Mouse (Mus musculus): ENCODE data around the gene Defb41. TPM values are rescaled to one million over a fixed set of nuclear protein-coding genes. Genes with fewer than 3 reads are reported as not detected.
"Not testable (repeated sequence)": the region's sequence is repeated elsewhere in the genome, so short reads cannot be mapped to it uniquely, and the experiment has no call there.

Defb41 gene
- not detected in 2 replicates for polyA plus RNA-seq (2012; rRNA removed)

DNA sequence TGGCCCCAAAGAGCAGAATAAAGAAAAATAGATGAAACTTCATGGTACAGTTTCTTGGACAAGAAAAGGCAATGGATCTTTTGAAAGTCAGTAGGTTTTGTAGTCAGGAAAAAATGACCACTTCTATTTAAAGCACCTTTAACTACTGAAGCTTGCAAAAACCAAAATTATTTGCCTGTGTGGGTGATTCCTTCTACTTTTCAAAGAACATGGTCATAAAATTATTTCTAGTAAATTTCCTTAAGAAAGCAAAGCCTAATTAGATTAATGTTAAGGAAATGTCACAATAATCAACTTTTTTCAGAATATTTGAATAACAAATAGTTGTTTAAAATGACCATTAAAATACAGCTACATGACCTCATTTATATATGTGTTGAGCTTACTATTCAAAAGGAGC lies at the start of gene Defb41:
Defb41 (minus strand) TSS at position 101 of the 400 bp plus-strand sequence.
- no peak for DNase-seq (ENCODE audit: low read depth, low spot score)

DNA sequence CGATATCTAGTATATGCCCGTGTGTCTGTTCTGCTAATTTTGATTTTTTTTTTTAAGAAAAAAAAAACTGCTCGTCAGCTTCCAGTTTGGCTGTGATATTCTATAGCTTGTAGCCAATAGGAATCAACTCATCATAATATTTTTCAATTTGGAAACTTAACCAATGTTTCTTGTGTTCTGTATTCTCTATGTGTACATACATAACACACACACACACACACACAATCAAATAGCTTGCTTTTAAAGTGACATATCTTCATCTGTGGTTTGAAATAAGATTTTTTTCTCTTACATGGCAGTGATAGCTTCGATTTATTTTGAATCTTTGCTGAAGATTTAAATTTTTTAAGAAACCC lies 43.5 kb upstream of the Defb41 start:
- no peak for DNase-seq (ENCODE audit: low read depth, low spot score)
- 75% methylated on average over 4 of the region's 4 CpGs for WGBS

DNA sequence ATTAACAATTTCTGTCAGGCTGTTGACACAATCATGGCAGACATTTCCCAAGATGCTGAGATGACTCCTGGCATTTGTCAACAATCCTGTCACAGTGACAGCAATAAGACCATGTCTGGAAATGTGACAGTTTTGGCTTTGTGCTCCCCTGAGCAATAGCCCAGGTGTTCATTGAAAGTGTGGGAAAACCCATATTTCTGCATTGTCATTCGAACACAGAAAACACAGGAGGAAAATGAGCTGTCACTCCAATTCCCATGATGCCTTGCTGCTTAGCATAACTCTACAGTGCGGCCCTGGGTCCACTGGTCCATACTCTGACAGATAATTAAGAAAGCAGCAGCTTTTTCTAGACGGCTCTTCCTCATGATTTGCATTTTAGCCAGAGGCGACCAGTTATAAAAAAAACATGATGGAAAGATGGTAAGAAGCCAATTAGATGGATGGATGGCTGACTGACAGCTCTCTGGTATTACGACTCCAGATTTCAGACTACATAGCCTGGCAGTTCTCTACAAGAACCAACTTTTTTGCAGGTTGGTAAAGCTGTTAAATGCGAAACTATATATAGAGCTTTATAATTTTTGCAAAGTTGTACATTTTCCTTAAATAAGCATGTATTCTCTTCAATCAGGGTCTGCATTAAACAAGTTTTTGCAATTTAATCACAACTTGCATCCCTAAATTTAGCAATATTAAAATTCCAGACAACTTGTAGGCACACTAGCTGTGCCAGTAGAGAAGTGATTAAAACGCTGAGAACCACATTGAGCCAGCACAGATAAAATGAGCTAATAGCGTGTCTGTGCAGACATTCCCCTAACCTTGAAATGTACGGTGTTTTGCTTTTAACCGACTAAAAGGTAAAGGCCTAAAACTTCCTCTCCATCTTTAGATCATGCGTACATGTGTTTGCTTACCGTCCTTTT lies 42.9 kb upstream of the Defb41 start:
- WGBS = 78% methylated on average over 12 of the region's 12 CpGs
- DNase-seq (ENCODE audit: low read depth, low spot score) = no peak

- no peak for DNase-seq (ENCODE audit: low read depth, low spot score)
- 39% methylated on average over 4 of the region's 4 CpGs for WGBS
Measured at GRCm38 (mm10) chr1:18292515-18292914, 27.6 kb upstream of the Defb41 start.

DNA sequence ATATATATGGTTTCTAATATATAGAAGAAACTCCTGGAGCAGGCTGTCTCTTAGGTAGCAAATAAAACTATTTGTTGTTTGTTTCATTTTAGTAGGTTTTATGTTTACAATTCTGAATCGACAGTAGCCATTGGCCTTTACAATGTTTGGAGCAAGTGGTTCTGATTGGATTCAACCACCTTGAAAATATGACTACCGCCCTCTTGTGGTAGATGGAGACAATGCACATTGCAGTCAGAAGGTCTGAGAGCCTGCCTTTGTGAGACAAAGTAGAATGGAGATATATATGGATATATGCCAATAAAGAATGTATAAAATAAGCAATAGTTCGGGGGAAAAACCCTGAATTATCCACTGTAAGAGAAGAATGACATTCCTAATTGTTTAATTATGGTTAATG lies 23.9 kb upstream of the Defb41 start:
- no peak for DNase-seq (ENCODE audit: low read depth, low spot score)
- 41% methylated on average over 3 of the region's 3 CpGs for WGBS

DNA sequence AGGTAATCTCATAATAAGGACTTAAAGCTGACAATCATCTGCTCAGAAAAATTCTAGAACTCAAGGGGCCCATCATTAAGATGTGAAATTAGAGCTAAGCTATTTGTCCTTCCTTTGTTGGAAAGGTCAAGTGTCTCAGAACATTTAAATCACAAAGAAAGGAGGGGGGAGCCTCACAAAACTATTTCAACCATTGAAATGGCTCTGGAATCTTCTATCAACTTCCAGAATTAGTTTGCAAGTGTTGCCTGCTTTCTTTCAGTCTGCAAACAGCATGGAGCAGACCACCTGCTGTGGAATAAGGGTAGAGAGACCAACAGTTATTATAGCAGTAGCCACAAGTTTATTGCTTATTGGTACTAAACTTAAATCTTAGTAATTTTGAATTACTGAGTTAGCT lies 22.4 kb upstream of the Defb41 start:
- DNase-seq (ENCODE audit: low read depth, low spot score) = no peak

GRCm38 (mm10) chr1:18271095-18271494 lies 6.2 kb upstream of the Defb41 start:
- no peak for DNase-seq (ENCODE audit: low read depth, low spot score)
- 76% methylated on average over 4 of the region's 4 CpGs for WGBS

- DNase-seq (ENCODE audit: low read depth, low spot score) = no peak
- 76% methylated on average over 5 of the region's 5 CpGs for WGBS
Measured at GRCm38 (mm10) chr1:18268845-18269244, 3.9 kb upstream of the Defb41 start.

DNA sequence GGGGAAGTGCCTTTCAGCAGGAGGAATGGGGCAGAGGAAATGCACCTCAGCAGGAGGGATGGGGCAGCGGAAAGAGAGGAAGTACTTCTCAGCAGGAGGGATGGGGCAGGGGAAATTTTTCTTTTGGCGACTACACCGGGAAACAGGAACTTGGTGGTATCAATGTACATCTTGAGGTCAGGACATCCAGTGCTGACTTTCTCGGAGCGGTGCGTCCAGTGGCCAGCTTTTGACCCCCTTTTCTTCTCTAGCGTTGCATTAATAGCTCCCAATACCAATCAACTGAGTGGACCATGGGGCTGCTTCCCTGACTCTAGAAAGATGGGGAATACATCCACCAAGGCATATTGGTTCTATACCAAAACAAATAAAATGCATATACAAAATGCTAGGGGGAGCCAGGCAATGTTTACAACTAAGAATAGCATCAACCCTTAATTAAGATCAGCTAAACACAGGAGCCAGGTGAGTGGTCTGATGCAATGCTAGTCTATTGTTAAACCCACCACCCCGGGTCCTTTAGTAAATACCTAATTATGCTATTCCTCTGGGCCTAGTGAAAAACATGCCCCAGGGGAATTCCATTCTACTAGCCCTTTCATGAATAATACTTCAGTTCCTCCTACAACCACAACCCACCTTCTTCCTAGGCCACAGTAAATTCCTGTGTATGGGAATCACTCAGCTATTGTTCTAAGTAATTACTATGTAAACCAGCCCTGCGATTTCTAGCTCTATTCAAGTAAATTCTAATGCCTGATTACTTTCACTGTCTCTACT lies 18.9 kb downstream of the Defb41 start:
- WGBS = 90% methylated on average over 9 of the region's 9 CpGs
- DNase-seq (ENCODE audit: low read depth, low spot score) = not testable (repeated sequence)

DNA sequence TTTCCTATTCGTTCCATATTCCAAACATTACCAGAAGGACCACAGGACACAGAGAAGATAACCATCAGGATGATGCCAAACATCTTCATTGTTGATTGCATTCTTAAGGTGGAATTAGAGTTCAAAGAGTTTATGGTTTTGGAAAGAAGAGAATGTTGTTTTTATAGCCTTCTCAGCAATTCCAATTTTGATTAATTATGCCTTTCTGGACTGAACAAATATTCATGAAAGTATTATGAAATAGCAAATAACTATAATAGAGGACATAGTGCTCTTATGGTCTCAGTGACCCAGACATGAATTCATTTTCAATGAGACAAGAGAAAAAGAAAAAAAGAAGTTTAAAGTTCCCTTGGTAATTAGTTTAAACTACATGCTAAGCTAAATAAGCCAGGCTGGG lies 27.6 kb downstream of the Defb41 start, which contains the start of gene Defb18:
Defb18 (minus strand) TSS at position 101 of the 400 bp plus-strand sequence.
- WGBS = 54% methylated on average over 1 of the region's 1 CpGs
- DNase-seq (ENCODE audit: low read depth, low spot score) = no peak

DNA sequence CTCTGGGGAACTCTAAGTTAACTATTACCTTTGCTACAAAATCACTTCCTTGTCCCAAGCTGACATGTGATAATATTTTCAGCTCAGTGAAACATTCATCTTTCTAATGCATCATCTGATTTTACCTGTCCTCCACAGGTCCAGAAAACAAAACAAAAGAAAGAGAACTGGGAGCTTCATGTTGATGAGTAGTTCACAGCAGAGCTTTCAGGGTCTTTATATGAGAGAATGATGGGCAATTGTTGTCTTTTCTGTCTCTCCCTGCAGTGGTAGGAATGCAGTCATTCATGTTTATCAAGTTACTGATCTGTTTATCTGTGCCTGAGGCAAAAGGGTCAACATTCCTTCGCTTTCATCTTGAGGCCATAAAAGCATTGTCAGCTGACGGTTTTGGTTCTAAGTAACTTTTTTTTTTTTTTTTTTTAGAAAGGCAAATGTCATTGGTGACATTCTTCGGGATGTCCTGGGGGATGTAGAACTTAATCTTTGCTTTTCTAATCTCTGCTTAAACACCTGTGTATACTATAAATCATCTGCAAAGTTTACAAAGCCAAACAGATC lies 41.5 kb downstream of the Defb41 start:
- WGBS = 11% methylated on average over 3 of the region's 3 CpGs
- no peak for DNase-seq (ENCODE audit: low read depth, low spot score)

Other genes starting within 250 kb of the Defb41 start
- not detected in 2 replicates for gene Crisp4, start 119.2 kb downstream of the Defb41 start, polyA plus RNA-seq (2012; rRNA removed)
- not detected in 2 replicates for gene Defb18, start 27.7 kb downstream of the Defb41 start, polyA plus RNA-seq (2012; rRNA removed)

Data from large intestine, adult 2 months (tissue).